Mouse (Mus musculus) E14TG2a.4 (cell line): ENCODE results near the gene Dsp.

Source experiments
- H3K27me3 ChIP-seq: 2 replicates; pipeline ENCODE4 v1.6.1; 2014; ENCODE audit warnings: low read length, control low read depth; ENCODE audit not compliant: insufficient read depth
- H3K36me3 ChIP-seq: 2 replicates; pipeline ENCODE4 v1.6.1; 2014; ENCODE audit warnings: low read length, control low read depth; ENCODE audit not compliant: insufficient read depth
- H3K4me1 ChIP-seq: replicated peaks from 2 replicates; pipeline ENCODE4 v1.6.1; 2014; ENCODE audit warnings: low read depth, low read length, control low read depth
- H3K4me3 ChIP-seq: replicated peaks from 2 replicates; pipeline ENCODE4 v1.5.1; 2014; ENCODE audit warnings: mild to moderate bottlenecking, low read length
- H3K9me3 ChIP-seq: 2 replicates; pipeline ENCODE4 v1.6.1; 2014; ENCODE audit warnings: low read length, control low read depth
- CTCF ChIP-seq: conservative IDR thresholded peaks from 2 replicates; pipeline ENCODE4 v1.5.1; 2014; ENCODE audit warnings: low read length
- NANOG ChIP-seq: IDR thresholded peaks from 2 replicates; pipeline ENCODE4 v1.6.1; 2014; ENCODE audit warnings: borderline replicate concordance, low read length, mixed read lengths
- POU5F1 ChIP-seq: IDR thresholded peaks from 2 replicates; pipeline ENCODE4 v1.6.1; 2014; ENCODE audit warnings: low read length, borderline replicate concordance

The Dsp gene

GRCm38 (mm10) chr13:38235370-38235769, 84.3 kb downstream of the Dsp start:
- TF ChIP-seq CTCF, result no peak
- TF ChIP-seq NANOG, result no peak
- no peak overlapping the region for H3K4me3 ChIP-seq
- no peaks in the 10 kb centered on the region for H3K36me3 ChIP-seq
- peaks cover 18% of the 10 kb centered on the region for H3K4me1 ChIP-seq
- no peaks in the 10 kb centered on the region for H3K9me3 ChIP-seq
- no peaks in the 10 kb centered on the region for H3K27me3 ChIP-seq

- H3K36me3 ChIP-seq, result no peaks in the 10 kb centered on the region
- no peaks in the 10 kb centered on the region for H3K27me3 ChIP-seq
- H3K4me3 ChIP-seq, result no peak overlapping the region
- TF ChIP-seq CTCF (no peak), NANOG (no peak), POU5F1 (no peak)
- H3K4me1 ChIP-seq, result no peaks in the 10 kb centered on the region
- no peaks in the 10 kb centered on the region for H3K9me3 ChIP-seq
These were observed 97.1 kb downstream of the Dsp start for GRCm38 (mm10) chr13:38248151-38248550.
